13 mouse cellular contexts compared by ENCODE assay signal in the genomic region with DNA sequence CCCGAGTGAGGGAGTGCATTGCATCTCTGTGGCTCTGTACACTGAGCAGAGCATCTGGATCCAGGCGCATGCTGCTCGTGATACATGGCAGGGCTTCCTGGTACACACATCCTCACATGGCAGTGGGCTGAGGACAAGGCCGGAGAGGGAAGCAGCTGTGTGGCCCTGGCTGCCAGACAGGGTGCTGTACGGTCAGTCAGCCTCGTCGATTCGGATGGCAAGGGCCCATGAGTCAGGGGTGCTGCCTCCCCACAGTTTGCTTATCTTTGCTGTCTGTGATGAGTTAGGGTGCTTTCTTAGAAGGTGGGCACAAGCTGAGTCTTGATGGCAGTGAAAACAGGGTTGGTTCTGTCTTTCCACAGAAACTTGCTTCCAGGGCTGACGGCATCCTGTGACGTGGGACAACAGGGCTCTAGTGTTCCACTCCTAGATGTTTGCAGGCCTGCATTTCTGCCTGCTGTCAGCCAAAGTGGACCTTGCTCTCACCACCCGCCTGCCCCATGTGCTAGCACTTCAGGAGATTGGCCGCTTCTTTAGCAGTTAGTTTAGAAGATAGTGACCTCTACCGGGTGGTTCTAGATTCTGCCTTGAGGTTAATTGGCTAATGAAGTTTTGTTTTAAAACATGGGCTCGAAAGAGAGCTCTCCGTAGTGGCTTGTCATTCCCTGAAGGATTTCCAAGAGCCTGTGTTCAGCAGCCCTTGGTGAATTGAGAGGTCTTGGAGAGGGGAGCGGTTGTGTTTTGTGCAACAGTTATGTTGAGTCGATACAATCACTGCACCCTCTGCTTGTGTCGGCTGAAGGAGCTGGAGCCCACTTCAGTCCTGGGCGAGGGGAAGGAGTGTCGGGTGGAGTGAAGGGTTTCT. TPM values are rescaled to one million over a fixed set of nuclear protein-coding genes. Genes with fewer than 3 reads are reported as not detected.
A peak's percentile ranks its signal among the peaks of the same experiment; 100 is the strongest.
DNase-seq lines count a peak whose midpoint lies in the region; ATAC-seq and TF ChIP-seq lines count a peak whose summit lies in the region.
"Had no signal": no experiment of that assay in that cellular context is flagged by ENCODE, and none has a peak within 500 bp of the region (broad histone marks: within the 10 kb centered on the region; RNA-seq: fewer than 3 reads in every experiment).

No protein-coding gene starts in this region.

- no peak for ATAC-seq in megakaryocyte, adult 5-6 weeks (ENCODE audit: poor library complexity, severe bottlenecking)
- ATAC-seq in liver, embryonic 14.5 days (ENCODE audit: insufficient read depth): peak; percentile 43

- no peak overlapping the region for H3K27ac ChIP-seq in cerebellum, adult 2 months (ENCODE audit: insufficient read depth, low read length)
- H3K27ac ChIP-seq in liver, embryonic 14.5 days: no peak overlapping the region
- no peak overlapping the region for H3K27ac ChIP-seq in hindbrain, embryonic 10.5 days
- H3K27ac ChIP-seq: hindbrain, embryonic 14.5 days; limb, embryonic 13.5 days had no signal

- no peak for DNase-seq in cerebellum, adult 2 months
- no peak for DNase-seq in cerebellum, postnatal 4 days (ENCODE audit: low spot score in 2 of 2)
- DNase-seq in liver, embryonic 14.5 days (ENCODE audit: low read depth in 3 of 3, low spot score in 3 of 3): no peak
- DNase-seq in adipocyte (ENCODE audit: low spot score): no peak
- no peak for DNase-seq in hindbrain, embryonic 10.5 days (ENCODE audit: low spot score)
- no peak for DNase-seq in spleen, postnatal 14 days (ENCODE audit: low spot score in 2 of 2)
- DNase-seq: B cell, adult 2 months; cerebellum, adult 18-20 months had no signal

- peaks cover 23% of the 10 kb centered on the region for H3K4me1 ChIP-seq in cerebellum, adult 2 months (ENCODE audit: control insufficient read depth, insufficient read depth, low read length)
- H3K4me1 ChIP-seq in megakaryocyte, embryonic 14.5 days: peaks cover 69% of the 10 kb centered on the region
- H3K4me1 ChIP-seq in liver, embryonic 14.5 days (replicated peaks; ENCODE audit: control insufficient read depth in 2 of 2, insufficient read depth in 2 of 2, low read length in 1 of 2): peaks cover 0 to 4% of the 10 kb centered on the region in 2 experiments; a peak in 1 of 4 replicates
- peaks cover 13% of the 10 kb centered on the region for H3K4me1 ChIP-seq in hindbrain, embryonic 10.5 days (replicated peaks)

- 75% methylated on average over 20 of the region's 20 CpGs for WGBS in cerebellum, adult 2 months
- WGBS in liver, embryonic 14.5 days (ENCODE audit: insufficient replicate concordance): 78% methylated on average over 20 of the region's 20 CpGs
- 92% methylated on average over 20 of the region's 20 CpGs for WGBS in hindbrain, embryonic 10.5 days

- no peak overlapping the region for H3K4me3 ChIP-seq in cerebellum, adult 2 months (replicated peaks; ENCODE audit: insufficient read depth, low read depth, low read length)
- H3K4me3 ChIP-seq in megakaryocyte, embryonic 14.5 days (replicated peaks): peak overlapping the region; percentile 6
- no peak overlapping the region for H3K4me3 ChIP-seq in liver, embryonic 14.5 days (ENCODE audit: insufficient read depth in 1 of 2, low read depth in 2 of 2, low read length in 2 of 2)
- no peak overlapping the region for H3K4me3 ChIP-seq in hindbrain, embryonic 10.5 days
- H3K4me3 ChIP-seq: erythroblast, embryonic 14.5 days; limb, embryonic 13.5 days had no signal

- no peaks in the 10 kb centered on the region for H3K9me3 ChIP-seq in megakaryocyte, embryonic 14.5 days
- H3K9me3 ChIP-seq in liver, embryonic 14.5 days (ENCODE audit: control insufficient read depth, low read length): no peaks in the 10 kb centered on the region
- H3K9me3 ChIP-seq in hindbrain, embryonic 10.5 days: no peaks in the 10 kb centered on the region
- H3K9me3 ChIP-seq: limb, embryonic 13.5 days had no signal

- TF ChIP-seq EP300 in liver, embryonic 14.5 days (IDR thresholded peaks at IDR 0.05; ENCODE audit: low read depth): no peak

- TF ChIP-seq CTCF in cerebellum, adult 2 months (IDR thresholded peaks at IDR 0.05; ENCODE audit: borderline replicate concordance, insufficient read depth, low read depth, low read length): 0 out of 2 replicates have a peak, but pooled peaks have one; percentile 13
- no peak for TF ChIP-seq CTCF in liver, embryonic 14.5 days (IDR thresholded peaks at IDR 0.05; ENCODE audit: low read depth)

- no peak for TF ChIP-seq POLR2A in cerebellum, adult 2 months (IDR thresholded peaks at IDR 0.05; ENCODE audit: borderline replicate concordance, insufficient read depth, low read length)

- H3K4me2 ChIP-seq in liver, embryonic 14.5 days (ENCODE audit: low read depth): no peak overlapping the region
- H3K4me2 ChIP-seq: hindbrain, embryonic 14.5 days; limb, embryonic 13.5 days had no signal

- no peak overlapping the region for H3K9ac ChIP-seq in liver, embryonic 14.5 days (replicated peaks)
- H3K9ac ChIP-seq: hindbrain, embryonic 14.5 days; limb, embryonic 13.5 days had no signal

- H3K36me3 ChIP-seq in megakaryocyte, embryonic 14.5 days (replicated peaks; ENCODE audit: low read length): peaks cover 71% of the 10 kb centered on the region
- H3K36me3 ChIP-seq in liver, embryonic 14.5 days (replicated peaks; ENCODE audit: control insufficient read depth, insufficient read depth, low read depth): peaks cover 33% of the 10 kb centered on the region
- H3K36me3 ChIP-seq in hindbrain, embryonic 10.5 days: peaks cover 77% of the 10 kb centered on the region

- no peaks in the 10 kb centered on the region for H3K27me3 ChIP-seq in cerebellum, adult 2 months (ENCODE audit: control insufficient read depth, insufficient read depth, low read length)
- H3K27me3 ChIP-seq in megakaryocyte, embryonic 14.5 days (replicated peaks): no peaks in the 10 kb centered on the region
- no peaks in the 10 kb centered on the region for H3K27me3 ChIP-seq in liver, embryonic 14.5 days (ENCODE audit: control insufficient read depth, insufficient read depth, low read length)
- no peaks in the 10 kb centered on the region for H3K27me3 ChIP-seq in hindbrain, embryonic 10.5 days (ENCODE audit: insufficient read depth, poor library complexity, severe bottlenecking)

RNA-seq across cellular contexts. Expression of a gene that starts 35.4 kb away (rescaled TPM):
- polyA plus RNA-seq in cerebellum, adult 2 months (2012; rRNA removed): 30.1 and 31.8 TPM in 2 replicates
- polyA plus RNA-seq in megakaryocyte, embryonic 14.5 days (2012; ENCODE audit: insufficient read depth, low replicate concordance): 1.5 TPM in 1 of 2 replicates, not detected in the other
- total RNA-seq in megakaryocyte, adult 5-6 weeks (2015): 23.4 and 26.5 TPM in 2 replicates
- total RNA-seq in megakaryocyte, adult 5-6 weeks (2017): 17.7 and 20.4 TPM in 2 replicates
- polyA plus RNA-seq in liver, embryonic 14.5 days (2012; rRNA removed): 2.6 and 4.5 TPM in 2 replicates
- 6.1 and 7.8 TPM in 2 replicates for polyA plus RNA-seq in liver, embryonic 14.5 days (2014; fragmentation: Nextera tagmentation; extraction: Ambion mirVana)
- polyA plus RNA-seq in hindbrain, embryonic 10.5 days (2016; fragmentation: Nextera tagmentation; extraction: Ambion mirVana): 12.2 and 19.1 TPM in 2 replicates
